Mouse (Mus musculus): Measurements from ENCODE around the gene Ube2v1.
"Not testable (repeated sequence)": the region's sequence is repeated elsewhere in the genome, so short reads cannot be mapped to it uniquely, and the experiment has no call there.

Gene Ube2v1

DNA sequence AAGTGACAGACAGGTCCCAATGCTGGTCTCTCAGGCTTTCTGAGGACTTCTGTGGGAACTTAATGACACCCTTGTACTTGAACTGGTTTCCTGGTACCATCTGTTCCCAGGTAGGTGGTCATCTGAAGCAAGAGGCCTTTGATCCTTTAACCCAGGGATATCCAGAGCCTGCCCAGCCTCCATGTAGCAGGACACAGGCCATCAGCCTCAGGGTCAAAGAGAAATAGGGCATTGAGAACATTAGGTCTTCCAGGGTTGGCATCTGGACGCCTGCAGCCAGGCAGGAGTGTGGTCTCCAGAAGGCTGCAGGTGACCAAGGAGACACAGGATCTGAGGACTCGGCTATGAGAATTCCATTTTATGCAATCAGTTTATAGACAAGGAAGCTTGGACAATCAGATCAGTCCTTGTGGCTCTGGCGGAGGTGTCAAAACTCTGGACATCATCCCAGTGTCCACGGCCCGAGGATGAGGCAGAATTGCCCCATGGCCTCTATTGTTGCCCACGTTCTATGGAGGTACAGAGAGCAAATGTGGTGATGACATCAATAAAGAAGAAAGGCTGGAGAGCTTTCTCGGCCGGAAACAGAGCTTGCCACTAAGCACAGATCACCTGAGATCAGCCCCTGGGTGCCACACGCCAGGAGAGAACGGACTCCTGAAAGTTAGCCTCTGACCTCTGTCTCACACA lies 23.2 kb upstream of the Ube2v1 start:
- no peak for DNase-seq (ENCODE audit: low spot score)

DNA sequence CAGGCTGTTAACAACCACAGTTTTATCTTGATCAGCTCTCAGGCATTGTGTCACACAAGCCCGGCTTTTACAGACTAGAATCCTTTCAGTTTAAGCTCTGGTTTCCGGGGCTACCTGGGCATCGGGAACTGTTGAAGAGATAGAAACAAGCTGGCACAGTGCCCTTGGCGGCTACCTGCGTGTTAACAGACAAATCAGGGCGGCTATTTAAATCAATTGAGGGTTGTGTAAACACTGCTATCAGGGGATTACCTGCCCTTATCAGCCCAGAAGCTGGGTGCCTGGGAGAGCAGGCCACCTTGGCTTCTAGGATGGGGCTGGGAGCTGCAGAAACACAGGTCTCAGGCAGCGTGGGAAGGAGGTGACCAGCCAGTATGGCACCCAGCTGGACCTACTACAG lies 20.8 kb upstream of the Ube2v1 start:
- DNase-seq (ENCODE audit: low spot score): no peak

DNA sequence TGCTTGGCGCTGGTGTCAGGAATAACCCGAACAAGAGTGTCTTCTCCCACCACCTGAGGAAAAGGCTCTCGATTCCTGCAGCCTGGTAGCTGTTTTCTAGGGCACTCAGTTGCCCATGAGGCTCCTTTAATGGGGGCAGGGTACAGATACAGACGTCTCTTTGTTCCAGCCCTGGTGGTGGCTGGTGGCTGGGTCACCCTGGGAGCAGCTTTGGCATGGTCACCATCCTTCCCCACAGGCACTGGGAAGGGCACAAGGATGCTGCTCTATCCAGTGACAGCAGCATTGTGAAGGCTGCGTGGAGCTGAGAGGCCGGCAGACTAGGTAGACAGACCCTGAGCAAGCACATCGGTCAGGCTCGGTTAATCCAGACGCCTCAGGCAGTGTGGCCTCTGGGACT lies 19.7 kb upstream of the Ube2v1 start:
- DNase-seq (ENCODE audit: low spot score): no peak

DNA sequence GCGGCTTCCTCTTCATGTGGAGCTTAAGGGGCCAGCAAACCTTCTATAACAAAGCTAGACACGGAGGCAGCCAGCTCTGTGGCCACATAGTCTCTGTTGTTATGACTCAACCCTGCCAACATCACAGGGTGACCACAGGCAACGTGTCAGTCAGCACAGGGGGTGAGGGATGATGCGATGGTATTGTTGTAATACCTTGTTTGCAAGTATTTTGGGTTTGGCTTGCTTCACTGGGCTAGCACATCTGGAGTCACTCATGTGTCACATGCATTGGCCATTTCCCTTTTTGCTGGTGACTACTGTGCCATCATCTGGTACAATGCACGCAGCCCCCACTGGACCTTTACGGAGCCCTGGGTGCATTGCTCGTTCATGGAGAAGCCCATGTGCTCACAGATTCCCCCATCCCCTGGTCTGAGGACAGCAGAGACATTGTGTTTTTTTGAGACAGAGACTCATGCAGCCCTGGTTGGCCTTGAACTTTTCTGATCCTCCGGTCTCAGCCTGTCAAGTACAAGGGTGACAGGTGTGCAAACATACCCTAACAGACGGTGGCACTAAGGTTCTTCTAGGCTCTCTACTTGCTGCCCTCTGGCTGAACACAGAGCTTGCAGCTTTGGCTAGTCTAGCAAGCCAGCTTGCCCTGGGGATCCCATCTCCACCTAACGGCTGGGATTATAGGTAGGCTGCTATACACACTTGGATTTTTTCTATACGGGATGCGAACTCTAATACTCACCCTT lies 17.6 kb upstream of the Ube2v1 start:
- no peak for DNase-seq (ENCODE audit: low spot score)

DNA sequence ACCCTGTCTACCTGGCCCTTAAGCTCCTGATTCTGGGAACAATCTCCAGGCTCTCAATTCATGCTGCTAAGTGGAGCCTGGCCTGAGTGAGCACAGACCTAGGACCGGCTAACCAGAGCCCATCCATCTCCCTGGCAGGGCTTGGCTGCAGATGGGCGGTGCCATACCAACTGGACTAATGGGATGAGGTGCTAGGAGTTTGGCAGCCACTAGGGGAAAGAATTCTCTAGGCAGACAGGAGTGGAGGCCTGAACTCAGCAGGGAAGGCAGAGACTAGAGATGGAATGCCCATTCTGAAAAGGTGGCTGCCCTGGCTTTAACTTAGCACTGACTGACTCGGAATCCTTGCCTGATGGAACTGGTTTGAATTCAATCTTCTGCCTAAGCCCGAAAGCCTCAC lies 14.5 kb upstream of the Ube2v1 start:
- DNase-seq (ENCODE audit: low spot score): peak; percentile 14

DNA sequence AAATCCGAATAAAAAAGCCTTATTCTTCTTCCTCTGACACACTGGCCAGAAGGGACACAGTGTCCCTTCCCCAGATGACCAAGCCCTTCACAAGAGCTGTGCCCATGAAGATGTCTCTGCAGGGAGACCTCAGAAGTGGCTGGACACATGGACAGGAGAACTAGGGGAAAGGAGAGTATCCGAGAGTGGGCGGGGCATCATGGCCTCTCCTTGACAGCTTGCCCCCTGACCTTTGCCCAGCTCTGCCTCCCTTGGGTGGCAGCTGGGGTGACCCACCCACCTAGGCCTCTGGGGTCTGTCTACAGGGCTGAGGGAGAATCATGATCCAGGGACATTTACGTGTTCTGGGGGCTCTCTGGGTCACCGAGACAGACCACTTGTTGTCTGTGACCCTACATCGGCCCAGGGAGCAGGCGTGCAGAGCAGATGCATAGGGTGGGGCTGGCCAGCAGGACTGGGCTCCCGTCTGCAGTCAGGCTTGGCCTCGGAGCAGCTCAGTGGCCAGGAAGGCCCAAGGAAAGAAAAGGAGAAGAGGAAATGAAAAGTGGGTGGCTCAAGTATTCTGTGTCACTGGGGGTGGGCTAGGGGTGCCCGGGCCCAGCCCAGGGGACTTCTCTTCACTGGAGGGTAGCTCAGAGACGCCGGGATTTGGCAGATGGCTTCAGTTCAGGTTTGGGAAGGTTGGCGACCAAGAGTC lies 11.6 kb upstream of the Ube2v1 start:
- DNase-seq (ENCODE audit: low spot score): not testable (repeated sequence)

DNA sequence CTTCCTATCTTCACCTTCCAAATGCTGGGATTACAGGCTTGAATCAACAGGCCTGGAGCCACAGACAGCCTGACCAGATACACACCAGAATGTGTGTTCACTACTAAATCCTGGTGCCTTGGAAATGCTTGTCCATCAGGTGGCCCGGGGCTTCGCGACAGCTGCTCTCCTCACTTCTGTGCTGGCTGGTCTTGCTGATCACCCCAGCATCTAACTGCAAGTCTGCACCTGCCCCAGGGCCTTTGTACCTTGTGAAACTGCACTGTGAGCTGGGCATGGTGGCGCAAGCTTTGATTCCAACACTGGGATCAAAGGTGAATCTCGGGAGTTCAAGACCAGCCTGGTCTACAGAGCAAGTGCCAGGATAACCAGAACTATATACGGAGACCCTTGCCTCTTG lies 10.3 kb upstream of the Ube2v1 start:
- no peak for DNase-seq (ENCODE audit: low spot score)

DNA sequence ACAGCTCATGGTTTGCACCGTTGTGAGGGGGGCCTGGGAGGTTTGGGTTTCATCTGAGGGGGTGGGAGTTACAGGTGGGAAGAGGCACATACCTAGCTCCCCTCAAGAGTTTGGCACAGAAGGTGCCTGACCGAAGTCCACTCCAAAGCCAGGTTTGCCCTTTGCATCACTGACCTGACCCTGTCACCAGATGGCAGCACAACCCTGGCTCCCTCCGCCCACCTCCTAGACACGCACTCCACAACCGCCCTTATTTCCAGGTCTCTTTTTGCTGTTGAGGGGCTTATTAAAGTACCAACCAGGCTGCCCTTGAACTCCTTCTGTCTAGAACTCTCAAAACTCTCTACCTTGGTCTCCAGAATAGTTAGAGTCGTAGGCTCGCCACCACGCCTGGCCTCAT lies 9.4 kb upstream of the Ube2v1 start:
- peak; percentile 54 for DNase-seq (ENCODE audit: low spot score)

DNA sequence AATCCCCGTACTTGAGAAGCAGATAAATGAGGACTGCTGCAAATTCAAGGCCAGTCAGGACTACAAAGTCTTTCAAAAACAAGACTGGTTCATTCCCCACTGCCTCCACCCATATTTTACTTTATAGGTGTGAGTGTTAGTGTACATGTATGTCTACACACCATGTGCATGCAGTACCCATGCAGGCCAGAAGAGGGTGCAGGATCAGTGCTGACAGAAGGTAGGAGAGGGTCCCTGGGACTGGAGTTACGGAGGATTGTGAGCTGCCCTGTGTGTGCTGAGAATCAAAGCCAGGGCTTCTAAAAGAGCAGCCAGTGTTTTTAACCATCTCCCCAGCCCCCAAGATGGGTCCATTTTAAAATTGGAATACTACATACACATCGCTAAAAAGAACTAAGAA lies 8.4 kb upstream of the Ube2v1 start:
- DNase-seq (ENCODE audit: low spot score): peak; percentile 47

DNA sequence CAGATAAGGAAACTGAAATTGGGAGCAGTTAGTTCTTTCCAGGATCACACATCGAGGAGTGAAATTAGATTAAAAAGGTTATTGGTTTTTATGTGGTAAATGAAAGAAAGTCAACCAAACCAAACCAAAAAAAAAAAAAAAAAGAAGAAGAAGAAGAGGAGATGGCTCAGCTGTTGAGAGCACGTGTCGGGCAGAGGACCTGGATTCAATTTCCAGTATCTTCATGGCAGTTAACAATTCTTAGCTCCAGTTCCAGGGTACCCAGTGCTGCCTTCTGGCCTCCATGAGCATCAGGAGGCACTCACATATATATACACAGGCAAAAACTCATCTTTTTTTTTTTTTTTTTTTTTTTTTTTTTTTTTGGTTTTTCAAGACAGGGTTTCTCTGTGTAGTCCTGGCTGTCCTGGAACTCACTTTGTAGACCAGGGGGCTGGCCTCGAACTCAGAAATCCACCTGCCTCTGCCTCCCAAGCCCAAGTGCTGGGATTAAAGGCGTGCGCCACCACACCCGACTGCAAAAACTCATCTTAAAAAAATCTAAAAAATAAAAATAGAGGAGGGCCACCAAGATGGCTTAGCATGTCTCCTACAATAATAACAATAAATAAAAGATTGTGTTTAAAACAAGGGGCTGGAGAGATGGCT lies 3.1 kb upstream of the Ube2v1 start:
- DNase-seq (ENCODE audit: low spot score): no peak

DNA sequence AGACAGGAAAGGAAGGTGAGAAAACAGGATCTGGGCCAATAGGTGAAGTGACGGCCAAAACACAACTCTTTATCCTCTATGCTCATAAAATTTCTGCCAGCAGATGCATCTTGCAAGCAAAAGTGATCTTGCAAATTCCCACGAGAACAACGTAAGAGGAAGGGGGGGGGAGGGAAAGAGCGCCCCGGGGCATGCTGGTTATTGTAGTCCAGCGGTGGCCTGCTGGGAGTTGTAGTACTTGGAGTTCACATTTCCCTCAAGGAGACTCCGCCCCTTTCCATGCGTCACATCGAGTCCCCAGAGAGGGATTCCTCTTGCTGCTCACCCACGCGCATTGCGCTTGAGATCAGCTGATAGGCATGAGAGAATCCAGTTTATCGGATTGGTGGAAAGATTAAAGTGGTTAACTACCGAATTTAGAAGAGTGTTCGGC lies 2.5 kb upstream of the Ube2v1 start:
- DNase-seq (ENCODE audit: low spot score): peak; percentile 100

DNA sequence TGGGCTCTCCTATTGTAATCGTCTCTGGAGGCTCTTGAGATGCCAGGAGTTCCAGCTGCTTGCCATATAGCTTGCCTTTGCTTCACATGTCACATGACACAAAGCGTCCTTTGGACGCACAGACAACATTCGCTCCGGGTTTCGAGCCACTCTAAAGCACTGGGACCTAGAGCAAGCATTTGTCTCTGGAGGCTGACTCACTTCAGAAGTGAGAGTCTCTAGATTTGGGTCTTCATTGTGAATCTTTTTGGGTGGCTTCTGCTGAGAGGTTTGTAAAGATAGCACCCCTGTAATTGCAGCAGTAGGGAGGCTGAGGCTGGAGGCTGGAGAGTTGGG lies 1.6 kb upstream of the Ube2v1 start:
- no peak for DNase-seq (ENCODE audit: low spot score)

DNA sequence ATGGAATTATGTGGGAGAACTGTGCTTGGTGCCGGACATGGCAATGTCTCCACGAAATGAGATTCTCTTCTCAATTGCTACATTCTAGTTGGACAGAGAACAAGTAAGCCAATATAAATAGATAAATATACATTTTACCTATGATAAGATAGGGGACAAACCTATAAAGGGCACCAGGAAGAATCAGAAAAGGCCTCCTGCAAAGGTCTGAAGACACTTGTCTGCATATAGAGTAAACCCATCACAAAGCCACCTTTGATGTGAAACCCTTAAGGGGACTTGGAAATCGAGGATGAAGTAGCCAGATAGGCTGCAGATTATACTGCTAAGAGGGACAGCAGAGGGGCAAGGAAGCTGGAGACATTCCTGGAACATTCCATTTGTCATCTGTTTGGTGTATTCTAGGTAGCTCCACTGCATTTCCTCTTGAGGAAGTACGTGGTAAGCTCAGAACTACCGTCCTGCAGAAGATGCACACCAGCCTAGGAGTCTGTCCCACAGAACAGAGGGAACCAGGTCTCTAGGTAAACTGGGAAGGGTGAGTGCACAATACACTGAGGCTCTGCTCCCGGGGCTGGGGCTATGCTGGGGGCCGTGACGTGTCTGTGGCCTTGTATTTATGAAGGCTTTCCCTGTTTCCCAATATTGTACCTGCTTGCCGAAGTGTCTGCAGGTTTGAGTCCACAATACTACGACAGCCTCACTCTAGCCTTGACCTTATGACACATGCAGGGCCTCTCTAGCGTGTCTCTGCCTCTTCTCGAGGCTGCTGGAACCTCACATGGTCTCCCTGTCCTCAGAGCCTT lies 1.0 kb upstream of the Ube2v1 start:
- no peak for DNase-seq (ENCODE audit: low spot score)

DNA sequence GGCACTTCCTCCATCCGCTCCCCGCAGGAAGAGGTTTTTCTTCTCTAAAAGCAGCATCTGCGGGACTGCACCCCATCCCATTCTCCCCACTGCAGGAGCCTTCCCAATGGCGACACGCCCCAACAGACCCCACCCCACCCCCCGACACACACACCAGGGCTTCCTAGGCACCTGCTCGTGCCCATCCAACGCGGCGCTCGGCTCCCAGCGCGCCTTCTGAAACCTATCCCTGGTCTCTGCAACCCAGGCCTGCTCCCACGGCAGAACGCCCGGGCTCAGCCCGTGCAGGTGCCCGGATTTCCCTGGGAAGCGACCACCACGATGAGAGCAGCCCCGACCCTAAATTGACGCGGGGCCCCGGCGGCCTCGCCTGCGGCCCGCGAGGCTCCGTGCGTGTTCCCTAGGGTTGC lies 709 bp downstream of the Ube2v1 start:
- DNase-seq (ENCODE audit: low spot score): no peak

DNA sequence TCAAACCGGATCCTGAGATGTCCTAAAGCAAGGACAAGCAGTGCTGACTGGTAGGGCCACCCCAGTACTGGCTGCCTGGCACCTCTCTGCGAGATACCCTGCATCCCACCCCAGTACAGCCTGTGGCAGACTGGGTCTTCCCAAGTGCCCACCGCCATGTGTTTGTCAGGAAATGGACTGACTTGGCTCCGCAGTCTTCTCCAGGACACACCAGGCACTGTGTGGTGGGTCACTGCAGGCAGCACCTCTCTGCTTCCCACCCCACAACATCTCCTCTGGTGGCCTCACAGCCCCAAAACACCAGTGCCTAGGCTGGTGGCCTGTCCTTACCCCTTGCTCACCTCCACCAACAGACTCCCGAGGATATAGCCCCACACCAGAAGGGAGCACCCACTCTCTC lies 1.5 kb downstream of the Ube2v1 start:
- no peak for DNase-seq (ENCODE audit: low spot score)

DNA sequence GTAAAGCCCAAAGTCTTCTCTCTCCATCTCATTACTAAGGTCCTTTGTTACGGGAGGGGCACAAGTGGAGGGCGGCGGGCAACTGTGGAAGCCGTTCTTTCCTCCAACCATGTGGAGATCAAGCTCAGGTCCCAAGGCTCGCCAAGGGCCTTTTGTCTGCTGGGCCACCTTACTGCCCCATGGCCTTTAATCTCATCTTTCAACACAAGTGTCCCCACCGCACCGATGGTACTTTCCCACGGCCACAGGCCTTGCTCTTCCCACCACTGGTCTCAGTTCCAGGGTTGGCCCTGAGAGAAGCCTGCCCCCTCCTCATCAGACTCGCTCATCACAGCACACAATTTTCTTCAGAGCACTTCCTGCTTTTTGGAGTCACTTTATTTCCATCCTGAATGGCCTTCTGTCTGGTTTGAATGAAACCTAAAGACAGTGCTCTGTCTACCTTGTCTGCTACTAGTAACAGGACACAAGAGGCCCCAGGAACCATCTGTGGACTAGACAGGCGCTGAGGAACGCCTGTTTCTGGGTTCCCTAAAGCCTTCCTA lies 2.2 kb downstream of the Ube2v1 start:
- DNase-seq (ENCODE audit: low spot score): no peak

DNA sequence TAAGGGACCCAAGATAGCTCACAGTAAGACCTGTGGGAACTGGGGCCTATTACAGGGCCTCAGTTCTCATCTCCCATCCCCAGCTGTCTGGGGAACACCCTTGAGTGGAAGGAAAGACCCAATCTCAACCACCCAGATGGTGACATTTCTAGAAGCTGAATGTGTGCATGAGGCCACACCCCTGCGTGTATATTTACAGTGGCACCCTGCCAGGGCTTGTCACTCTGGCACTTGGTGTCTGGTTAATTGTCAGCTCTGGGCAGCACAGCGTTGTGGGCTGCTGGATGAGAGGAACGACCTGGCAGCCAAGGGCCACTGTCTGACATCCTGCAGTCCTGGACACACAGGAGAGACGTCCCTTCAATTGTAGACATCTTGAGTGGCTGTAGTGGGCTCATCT lies 3.0 kb downstream of the Ube2v1 start:
- DNase-seq (ENCODE audit: low spot score): no peak

DNA sequence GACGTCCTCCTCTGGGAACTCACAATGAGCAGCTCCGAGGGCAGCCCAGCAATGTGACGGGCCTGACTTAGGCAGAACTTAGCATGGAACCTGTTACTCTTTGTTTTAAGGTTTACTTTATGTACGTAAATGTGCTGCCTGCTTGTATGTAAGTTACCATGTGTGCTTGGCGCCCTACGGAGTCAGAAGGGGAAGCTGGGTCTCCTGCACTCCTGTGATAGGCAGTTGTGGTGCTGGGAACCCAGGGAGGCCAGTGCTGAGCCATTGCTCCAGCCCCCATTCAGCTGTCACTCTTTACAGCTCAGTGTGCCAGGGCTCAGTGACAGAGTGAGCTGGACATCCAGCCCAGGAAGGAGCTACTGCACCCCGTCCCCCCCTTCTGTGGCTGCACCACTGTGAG lies 4.9 kb downstream of the Ube2v1 start:
- no peak for DNase-seq (ENCODE audit: low spot score)

DNA sequence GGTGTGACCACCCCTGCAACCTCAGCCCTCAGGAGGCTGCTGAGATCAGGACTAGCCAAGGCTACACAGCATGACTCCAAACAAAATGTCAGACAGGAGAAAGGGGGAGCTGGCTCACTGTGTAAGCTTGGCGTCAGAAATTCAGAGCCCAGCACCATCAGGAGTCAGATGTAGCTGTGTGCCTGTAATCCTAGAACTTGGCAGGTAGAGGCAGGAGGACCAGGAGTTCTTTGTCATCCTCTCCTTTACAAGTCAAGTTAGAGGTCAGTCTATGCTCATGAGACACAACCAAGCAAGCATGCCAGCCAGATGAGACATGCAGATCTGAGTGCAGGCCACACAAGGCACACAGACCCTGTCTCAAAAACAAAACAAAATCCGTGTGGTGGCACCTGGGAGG lies 6.2 kb downstream of the Ube2v1 start:
- DNase-seq (ENCODE audit: low spot score): no peak

DNA sequence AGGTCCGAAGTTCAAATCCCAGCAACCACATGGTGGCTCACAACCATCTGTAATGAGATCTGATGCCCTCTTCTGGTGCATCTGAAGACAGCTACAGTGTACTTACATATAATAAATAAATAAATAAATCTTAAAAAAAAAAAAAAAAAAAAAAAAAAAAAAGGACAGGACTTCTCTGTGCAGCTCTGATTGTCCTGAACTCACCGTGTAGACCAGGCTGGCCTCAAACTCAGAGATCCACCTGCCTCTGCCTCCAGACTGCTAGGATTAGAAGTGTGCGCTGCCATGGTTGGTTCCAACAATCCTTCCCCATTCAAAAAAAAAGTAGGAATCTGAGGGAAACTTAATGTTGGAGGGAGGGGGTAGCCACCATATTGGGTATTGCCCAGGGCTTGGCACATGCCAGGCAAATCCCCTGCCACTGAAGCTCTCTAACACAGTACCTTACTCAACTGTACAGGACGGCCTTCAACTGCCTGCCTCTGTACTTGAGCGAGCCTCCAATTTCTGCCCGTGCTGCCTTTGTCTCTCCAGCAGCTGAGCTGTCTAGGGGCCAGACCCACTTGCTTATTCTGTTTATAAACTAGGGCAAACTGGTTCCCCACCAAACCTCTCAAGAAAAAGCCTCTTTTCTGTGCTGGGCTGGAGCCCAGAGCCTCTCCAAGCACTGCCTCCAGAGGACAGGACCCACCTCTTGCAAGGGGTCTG lies 7.4 kb downstream of the Ube2v1 start:
- no peak for DNase-seq (ENCODE audit: low spot score)

DNA sequence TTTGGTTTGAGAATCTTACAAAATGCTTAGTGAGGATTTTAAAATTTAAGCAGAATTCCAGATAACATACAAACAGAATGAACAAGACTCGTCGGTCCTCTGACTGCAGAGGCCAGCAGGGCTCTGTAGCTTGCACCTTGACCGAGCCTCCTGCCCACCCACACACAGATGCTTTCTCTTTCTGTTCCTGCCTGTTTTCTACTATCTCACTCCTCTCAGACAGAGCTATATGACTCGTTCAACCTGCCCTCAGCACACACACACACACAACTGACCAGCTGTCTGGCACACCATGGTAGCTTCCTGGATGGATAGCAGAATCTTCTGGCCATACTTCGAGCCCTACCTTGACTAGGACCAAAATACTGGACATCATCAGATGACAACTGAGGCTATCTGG lies 8.9 kb downstream of the Ube2v1 start:
- no peak for DNase-seq (ENCODE audit: low spot score)
